Mouse (Mus musculus) liver, embryonic 14.5 days (tissue): ENCODE measurements at regions not wholly inside any gene's neighbourhood (a gene's known extent, or its start where the extent isn't known, plus 50 kb on each side); places are given as distances from the start of the nearest gene placed in this dataset.
"Not testable (repeated sequence)": the region's sequence is repeated elsewhere in the genome, so short reads cannot be mapped to it uniquely, and the experiment has no call there.

Source experiments
- ATAC-seq: fragments of 200-750 bp; cut with Nextera tagmentation; 2 replicates; pipeline ENCODE4 v1.8.0; 2017; ENCODE audit warnings: moderate number of reproducible peaks, mild to moderate bottlenecking, moderate library complexity; ENCODE audit not compliant: insufficient read depth
- DNase-seq, 3 experiments: peaks; one replicate each; pipeline ENCODE4 v3.0.0-alpha.2; 2012 to 2013; ENCODE audit warnings: low read depth in 3 of 3, low spot score in 3 of 3
- H3K27ac ChIP-seq: fragments of 300-500 bp; sonication (generic); 2 replicates; pipeline ENCODE4 v1.5.1; 2014; ENCODE audit warnings: moderate library complexity, mild to moderate bottlenecking, control low read depth, inconsistent platforms
- H3K27me3 ChIP-seq: fragments of 300-500 bp; sonication (generic); 2 replicates; pipeline ENCODE4 v1.6.1; 2014; ENCODE audit warnings: mild to moderate bottlenecking, low read length, moderate library complexity; ENCODE audit not compliant: control insufficient read depth, insufficient read depth
- H3K36me3 ChIP-seq: fragments of 300-500 bp; sonication (generic); replicated peaks from 2 replicates; pipeline ENCODE4 v1.6.1; 2014; ENCODE audit warnings: low read depth; ENCODE audit not compliant: control insufficient read depth, insufficient read depth
- H3K4me1 ChIP-seq, 2 experiments: fragments of 200-500 bp in 1 of 2; fragments of 300-500 bp in 1 of 2; sonication (generic) in 1 of 2; replicated peaks; 2 replicates each; pipeline ENCODE4 v1.6.1; 2012 to 2014; ENCODE audit warnings: antibody characterized with exemption in 1 of 2, inconsistent platforms in 1 of 2, low read length in 1 of 2; ENCODE audit not compliant: control insufficient read depth in 2 of 2, insufficient read depth in 2 of 2
- H3K4me2 ChIP-seq: fragments of 300-500 bp; sonication (generic); 2 replicates; pipeline ENCODE4 v1.6.1; 2014; ENCODE audit warnings: low read depth, mild to moderate bottlenecking, control low read depth, moderate library complexity
- H3K4me3 ChIP-seq, 2 experiments: fragments of 200-500 bp in 1 of 2; fragments of 300-500 bp in 1 of 2; sonication (generic) in 1 of 2; 2 replicates each; pipeline ENCODE4 v1.5.1; 2012 to 2014; ENCODE audit warnings: low read depth in 2 of 2, low read length in 2 of 2, mild to moderate bottlenecking in 2 of 2, control low read depth in 1 of 2, inconsistent platforms in 1 of 2, moderate library complexity in 1 of 2; ENCODE audit not compliant: insufficient read depth in 1 of 2
- H3K9ac ChIP-seq: fragments of 300-500 bp; sonication (generic); replicated peaks from 2 replicates; pipeline ENCODE4 v1.6.1; 2014; ENCODE audit warnings: mild to moderate bottlenecking, control low read depth, moderate library complexity
- H3K9me3 ChIP-seq: fragments of 300-500 bp; sonication (generic); 2 replicates; pipeline ENCODE4 v1.6.1; 2016; ENCODE audit warnings: low read length, mixed read lengths; ENCODE audit not compliant: control insufficient read depth
- CTCF ChIP-seq: IDR thresholded peaks from 2 replicates; pipeline ENCODE4 v1.5.1; 2016; ENCODE audit warnings: antibody characterized with exemption, low read depth, control low read depth
- EP300 ChIP-seq: IDR thresholded peaks from 2 replicates; pipeline ENCODE4 v1.6.1; 2016; ENCODE audit warnings: antibody characterized with exemption, low read depth
- WGBS: fragments of 180-500 bp; shearing (Covaris S2); extraction: QIAGEN DNeasy Blood & Tissue Kit; methylation state at CpG from one replicate; pipeline ENCODE4 v1.1.7; 2014; ENCODE audit not compliant: insufficient replicate concordance; 5-methylcytosine and 5-hydroxymethylcytosine counted together

GRCm38 (mm10) chr2:114723971-114724666 is 69.4 kb upstream of the Dph6 start:
- H3K4me3 ChIP-seq, result no peak overlapping the region
- ATAC-seq (no peak), DNase-seq (no peak)
- no peaks in the 10 kb centered on the region for H3K9me3 ChIP-seq
- H3K4me1 ChIP-seq, result no peaks in the 10 kb centered on the region
- 48% methylated on average over 6 of the region's 6 CpGs for WGBS
- H3K27me3 ChIP-seq, result no peaks in the 10 kb centered on the region
- TF ChIP-seq CTCF (no peak), EP300 (no peak)
- H3K36me3 ChIP-seq, result no peaks in the 10 kb centered on the region
- no peak overlapping the region for H3K9ac ChIP-seq
- H3K4me2 ChIP-seq, result no peak overlapping the region
- H3K27ac ChIP-seq, result no peak overlapping the region

- Histone ChIP-seq H3K4me2 (no peak overlapping the region), H3K27ac (no peak overlapping the region), H3K36me3 (no peaks in the 10 kb centered on the region), H3K9me3 (no peaks in the 10 kb centered on the region), H3K4me1 (no peaks in the 10 kb centered on the region), H3K4me3 (no peak overlapping the region), H3K9ac (no peak overlapping the region), H3K27me3 (no peaks in the 10 kb centered on the region)
- no peak for TF ChIP-seq CTCF
- TF ChIP-seq EP300, result no peak
- no peak for DNase-seq
- WGBS, result 73% methylated on average over 1 of the region's 1 CpGs
- no peak for ATAC-seq
These were observed 72.4 kb upstream of the Dph6 start for GRCm38 (mm10) chr2:114727197-114727596.

GRCm38 (mm10) chr2:114734861-114735569 is 80.3 kb upstream of the Dph6 start:
- Histone ChIP-seq H3K9ac (no peak overlapping the region), H3K9me3 (no peaks in the 10 kb centered on the region), H3K27me3 (no peaks in the 10 kb centered on the region), H3K36me3 (no peaks in the 10 kb centered on the region), H3K4me2 (no peak overlapping the region), H3K27ac (no peak overlapping the region), H3K4me3 (no peak overlapping the region), H3K4me1 (no peaks in the 10 kb centered on the region)
- 37% methylated on average over 4 of the region's 4 CpGs for WGBS
- DNase-seq, result no peak
- no peak for ATAC-seq
- no peak for TF ChIP-seq EP300
- TF ChIP-seq CTCF, result no peak

GRCm38 (mm10) chr2:114739421-114740212 is 84.9 kb upstream of the Dph6 start:
- Histone ChIP-seq H3K27me3 (no peaks in the 10 kb centered on the region), H3K4me1 (no peaks in the 10 kb centered on the region), H3K9me3 (no peaks in the 10 kb centered on the region), H3K27ac (no peak overlapping the region), H3K9ac (no peak overlapping the region), H3K4me2 (no peak overlapping the region), H3K36me3 (no peaks in the 10 kb centered on the region), H3K4me3 (no peak overlapping the region)
- 65% methylated on average over 11 of the region's 11 CpGs for WGBS
- TF ChIP-seq CTCF (no peak), EP300 (no peak)
- ATAC-seq, result no peak
- DNase-seq, result no peak

GRCm38 (mm10) chr2:114763276-114763675 is 108.5 kb upstream of the Dph6 start:
- no peaks in the 10 kb centered on the region for H3K27me3 ChIP-seq
- TF ChIP-seq CTCF, result no peak
- TF ChIP-seq EP300, result no peak
- no peak for DNase-seq
- ATAC-seq, result no peak
- no peak overlapping the region for H3K9ac ChIP-seq
- H3K4me3 ChIP-seq, result no peak overlapping the region
- no peak overlapping the region for H3K27ac ChIP-seq
- H3K4me1 ChIP-seq, result no peaks in the 10 kb centered on the region
- no peak overlapping the region for H3K4me2 ChIP-seq
- H3K9me3 ChIP-seq, result no peaks in the 10 kb centered on the region
- H3K36me3 ChIP-seq, result no peaks in the 10 kb centered on the region
- WGBS, result 61% methylated on average over 4 of the region's 4 CpGs

GRCm38 (mm10) chr2:114773723-114774122 is 119.0 kb upstream of the Dph6 start:
- not testable (repeated sequence) for H3K4me2 ChIP-seq, H3K4me1 ChIP-seq, ATAC-seq, DNase-seq, H3K9ac ChIP-seq, H3K36me3 ChIP-seq, H3K27me3 ChIP-seq, H3K9me3 ChIP-seq, H3K27ac ChIP-seq, H3K4me3 ChIP-seq
- WGBS, result 75% methylated on average over 6 of the region's 6 CpGs
